Mouse (Mus musculus) CH12.LX (cell line): ENCODE results near the gene Hoxd3. TPM values are rescaled to one million over a fixed set of nuclear protein-coding genes. Genes with fewer than 3 reads are reported as not detected.

ENCODE experiments used
- DNase-seq: peaks from one replicate; pipeline ENCODE4 v3.0.0-alpha.2; 2013; ENCODE audit errors: extremely low read depth
- H3K27ac ChIP-seq: 2 replicates; pipeline ENCODE4 v1.5.1; 2012; ENCODE audit warnings: low read depth, mild to moderate bottlenecking, control low read depth, moderate library complexity; ENCODE audit not compliant: insufficient read depth
- H3K27me3 ChIP-seq: replicated peaks from 2 replicates; pipeline ENCODE3; 2012; ENCODE audit warnings: inconsistent platforms
- H3K36me3 ChIP-seq, 2 experiments: replicated peaks in 1 of 2; 2 replicates each; pipeline versions ENCODE3 to v1.6.1; 2012; ENCODE audit warnings: inconsistent platforms in 1 of 2, low read length in 1 of 2, mild to moderate bottlenecking in 1 of 2, mixed read lengths in 1 of 2, moderate library complexity in 1 of 2; ENCODE audit not compliant: control insufficient read depth in 1 of 2, insufficient read depth in 1 of 2
- H3K4me1 ChIP-seq, 2 experiments: 2 replicates each; pipeline ENCODE4 v1.6.1; 2012; ENCODE audit warnings: inconsistent platforms in 1 of 2, moderate library complexity in 1 of 2; ENCODE audit not compliant: insufficient read depth in 2 of 2, control insufficient read depth in 1 of 2
- H3K4me2 ChIP-seq: 2 replicates; pipeline ENCODE4 v1.6.1; 2012; ENCODE audit warnings: low read depth, mild to moderate bottlenecking, control low read depth; ENCODE audit not compliant: poor library complexity, insufficient read depth, severe bottlenecking
- H3K4me3 ChIP-seq, 3 experiments: fragments of 150-350 bp in 1 of 3; sonication (generic) in 1 of 3; replicated peaks in 1 of 3; 2 replicates each; pipeline versions ENCODE3 to v1.5.1; 2011 to 2012; ENCODE audit warnings: low read depth in 2 of 3, low read length in 2 of 3, mild to moderate bottlenecking in 2 of 3, moderate library complexity in 2 of 3, control low read depth in 1 of 3, improper control_type of control experiment in 1 of 3, inconsistent platforms in 1 of 3, mixed read lengths in 1 of 3; ENCODE audit not compliant: poor library complexity in 1 of 3
- H3K79me2 ChIP-seq: replicated peaks from 2 replicates; pipeline ENCODE4 v1.6.1; 2012; ENCODE audit warnings: mild to moderate bottlenecking, moderate library complexity; ENCODE audit not compliant: control insufficient read depth, poor library complexity, insufficient read depth, severe bottlenecking; ENCODE audit errors: extremely low read depth
- H3K9ac ChIP-seq: 2 replicates; pipeline ENCODE4 v1.6.1; 2012; ENCODE audit warnings: low read depth, mild to moderate bottlenecking, control low read depth, moderate library complexity; ENCODE audit not compliant: insufficient read depth
- H3K9me3 ChIP-seq: replicated peaks from 2 replicates; pipeline ENCODE3; 2012; ENCODE audit warnings: low read length, inconsistent platforms, mixed read lengths
- E2F4 ChIP-seq: IDR thresholded peaks from 2 replicates; pipeline ENCODE4 v1.6.1; 2011; ENCODE audit warnings: low read depth, low read length, improper control_type of control experiment; ENCODE audit not compliant: insufficient replicate concordance
- JUN ChIP-seq: IDR thresholded peaks from 2 replicates; pipeline ENCODE4 v1.6.1; 2011; ENCODE audit warnings: low read depth, mild to moderate bottlenecking, low read length, improper control_type of control experiment, moderate library complexity; ENCODE audit not compliant: insufficient read depth
- KAT2A ChIP-seq: IDR thresholded peaks from 2 replicates; pipeline ENCODE4 v1.6.1; 2012; ENCODE audit warnings: low read length, improper control_type of control experiment, inconsistent platforms; ENCODE audit not compliant: insufficient replicate concordance
- MAFK ChIP-seq: IDR thresholded peaks from 2 replicates; pipeline ENCODE4 v1.6.1; 2011; ENCODE audit warnings: low read length, improper control_type of control experiment; ENCODE audit not compliant: insufficient replicate concordance
- MAX ChIP-seq: IDR thresholded peaks from 2 replicates; pipeline ENCODE4 v1.6.1; 2011; ENCODE audit warnings: low read length, improper control_type of control experiment
- NRF1 ChIP-seq: IDR thresholded peaks from 2 replicates; pipeline ENCODE4 v1.6.1; 2014; ENCODE audit warnings: low read depth, mild to moderate bottlenecking, inconsistent platforms, low read length, improper control_type of control experiment, moderate library complexity
- POLR2AphosphoS2 ChIP-seq: IDR thresholded peaks from 2 replicates; pipeline ENCODE4 v1.6.1; 2011; ENCODE audit warnings: low read depth, low read length, improper control_type of control experiment
- RCOR1 ChIP-seq: conservative IDR thresholded peaks from 2 replicates; pipeline ENCODE4 v1.6.1; 2012; ENCODE audit warnings: low read depth, mild to moderate bottlenecking, inconsistent platforms, low read length, improper control_type of control experiment
- SMC3 ChIP-seq: IDR thresholded peaks from 2 replicates; pipeline ENCODE4 v1.6.1; 2011; ENCODE audit warnings: low read depth, low read length, improper control_type of control experiment
- TBP ChIP-seq: conservative IDR thresholded peaks from 2 replicates; pipeline ENCODE4 v1.6.1; 2011; ENCODE audit warnings: low read depth, low read length, improper control_type of control experiment
- USF2 ChIP-seq: conservative IDR thresholded peaks from 2 replicates; pipeline ENCODE4 v1.6.1; 2011; ENCODE audit warnings: low read depth, low read length, improper control_type of control experiment
- ZKSCAN1 ChIP-seq: IDR thresholded peaks from 2 replicates; pipeline ENCODE4 v1.6.1; 2012; ENCODE audit warnings: low read depth, inconsistent platforms, low read length, improper control_type of control experiment, borderline replicate concordance
- dilution Hi-C: fragments of 300-500 bp; cut with MboI; formaldehyde crosslinking; loops from 2 replicates; pipeline ENCODE4 v1.14.3; 2020; ENCODE audit warnings: low sequenced_read_pairs; ENCODE audit not compliant: extremely low pct_unique_long_range_greater_than_20kb, extremely low pct_ligation_motif_present
- in situ Hi-C: fragments of 300-500 bp; cut with MboI; formaldehyde crosslinking; loops from 3 replicates; pipeline ENCODE4 v1.14.3; 2019; ENCODE audit warnings: low sequenced_read_pairs, low pct_ligation_motif_present, low pct_unique_long_range_greater_than_20kb, mixed read lengths
- polyA plus RNA-seq: library from polyadenylated mRNA; unstranded; fragments of >175 nt; gene quantifications from 2 replicates; pipeline ENCODE4 v1.2.1, GENCODE M21; 2012; ENCODE audit warnings: low read depth; ENCODE audit not compliant: insufficient read length
- total RNA-seq, 2 experiments: library from RNA; depleted of rRNA; stranded (reverse); fragments of 300-350 nt in 1 of 2; fragments of >200 nt in 1 of 2; gene quantifications; 2 replicates each; pipeline ENCODE4 v1.2.3; 2012 to 2014

Gene Hoxd3
- total and polyA plus RNA-seq, 3 experiments, result 0.12 to 1.1 TPM; not detected in 1

DNA sequence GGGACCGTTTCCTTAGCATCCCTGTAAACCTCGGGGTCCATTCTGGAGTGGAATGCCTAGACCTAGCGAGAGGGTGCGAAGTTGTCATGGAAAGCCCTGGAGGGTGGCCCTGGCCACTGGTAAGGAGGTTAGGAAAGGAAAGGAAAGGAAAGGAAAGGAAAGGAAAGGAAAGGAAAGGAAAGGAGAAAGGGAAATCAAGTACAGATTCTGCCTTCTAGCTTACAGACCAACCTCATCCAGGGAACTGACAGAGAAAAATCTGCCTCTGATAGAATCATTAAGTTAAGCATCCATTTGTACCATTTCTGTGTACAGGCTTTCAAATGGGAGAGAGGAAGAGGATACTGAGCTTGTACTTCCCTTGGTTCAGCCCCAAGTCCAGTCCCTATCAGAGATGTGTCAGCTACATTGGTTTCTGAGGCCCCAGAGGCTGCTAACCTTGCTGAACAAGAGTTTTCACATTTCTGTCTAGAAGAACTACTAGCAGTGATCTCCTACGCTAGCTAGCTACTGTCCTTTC, 39.1 kb downstream of the Hoxd3 start:
- Histone ChIP-seq H3K4me1 (peaks cover 0 to 12% of the 10 kb centered on the region in 2 experiments; a peak in 2 of 4 replicates), H3K36me3 (peaks cover 8 to 16% of the 10 kb centered on the region in 2 experiments), H3K9ac (no peak overlapping the region), H3K4me3 (no peak overlapping the region), H3K79me2 (no peaks in the 10 kb centered on the region), H3K27ac (no peak overlapping the region), H3K9me3 (peaks cover 8% of the 10 kb centered on the region), H3K4me2 (no peak overlapping the region), H3K27me3 (no peaks in the 10 kb centered on the region)
- DNase-seq, result no peak
- in situ Hi-C loops, result no loop called here
- dilution Hi-C loops, result no loop called here
- no peak for TF ChIP-seq ZKSCAN1
- TF ChIP-seq USF2, result no peak
- TF ChIP-seq SMC3, result no peak
- no peak for TF ChIP-seq JUN
- TF ChIP-seq POLR2AphosphoS2, result no peak
- TF ChIP-seq KAT2A, result no peak
- TF ChIP-seq RCOR1, result no peak

- Histone ChIP-seq H3K79me2 (no peaks in the 10 kb centered on the region), H3K9ac (no peak overlapping the region), H3K27ac (no peak overlapping the region), H3K27me3 (no peaks in the 10 kb centered on the region), H3K4me2 (no peak overlapping the region), H3K4me1 (peaks cover 0 to 12% of the 10 kb centered on the region in 2 experiments; a peak in 2 of 4 replicates), H3K9me3 (peaks cover under 1% of the 10 kb centered on the region), H3K4me3 (no peak overlapping the region), H3K36me3 (peaks cover under 1 to 7% of the 10 kb centered on the region in 2 experiments)
- TF ChIP-seq TBP (no peak), MAFK (no peak), USF2 (no peak), E2F4 (no peak), JUN (no peak), SMC3 (no peak), NRF1 (no peak), ZKSCAN1 (no peak), MAX (no peak)
- dilution Hi-C loops (no loop called here), in situ Hi-C loops (no loop called here)
- no peak for DNase-seq
Observed at GRCm38 (mm10) chr2:74751861-74752260, 40.1 kb downstream of the Hoxd3 start.
